Mouse (Mus musculus) urinary bladder, postnatal 10 days (tissue): ENCODE results near the gene Dpf1.

Experiments
- DNase-seq: peaks from one replicate; pipeline ENCODE4 v3.0.0; 2022; ENCODE audit warnings: low spot score

The Dpf1 gene

GRCm38 (mm10) chr7:29309749-29310148 lies 6.0 kb downstream of the Dpf1 start:
- DNase-seq, result no peak

GRCm38 (mm10) chr7:29313051-29313450 lies 9.3 kb downstream of the Dpf1 start:
- no peak for DNase-seq

- no peak for DNase-seq
These were observed 10.0 kb downstream of the Dpf1 start for GRCm38 (mm10) chr7:29313572-29314261.

- DNase-seq, result no peak
These were observed 11.3 kb downstream of the Dpf1 start for GRCm38 (mm10) chr7:29314844-29315628.

- no peak for DNase-seq
These were observed 12.5 kb downstream of the Dpf1 start for GRCm38 (mm10) chr7:29316137-29316734.

- no peak for DNase-seq
These were observed 13.2 kb downstream of the Dpf1 start for GRCm38 (mm10) chr7:29316976-29317375.

GRCm38 (mm10) chr7:29317558-29317957 lies 13.8 kb downstream of the Dpf1 start:
- DNase-seq, result no peak

GRCm38 (mm10) chr7:29318115-29318911 lies 14.6 kb downstream of the Dpf1 start:
- no peak for DNase-seq

- DNase-seq, result no peak
These were observed 15.9 kb downstream of the Dpf1 start for GRCm38 (mm10) chr7:29319337-29320307.

GRCm38 (mm10) chr7:29327087-29327486 lies 23.3 kb downstream of the Dpf1 start:
- DNase-seq, result no peak

GRCm38 (mm10) chr7:29328984-29329383 lies 25.2 kb downstream of the Dpf1 start:
- no peak for DNase-seq

- no peak for DNase-seq
These were observed 30.4 kb downstream of the Dpf1 start for GRCm38 (mm10) chr7:29334156-29334555.

- DNase-seq, result no peak
These were observed 31.5 kb downstream of the Dpf1 start for GRCm38 (mm10) chr7:29335276-29335675.

- no peak for DNase-seq
These were observed 32.3 kb downstream of the Dpf1 start for GRCm38 (mm10) chr7:29335841-29336671.

- DNase-seq, result no peak
These were observed 33.1 kb downstream of the Dpf1 start for GRCm38 (mm10) chr7:29336795-29337319.

- no peak for DNase-seq
These were observed 34.0 kb downstream of the Dpf1 start for GRCm38 (mm10) chr7:29337766-29338165.

- no peak for DNase-seq
These were observed 34.7 kb downstream of the Dpf1 start for GRCm38 (mm10) chr7:29338351-29338919.

GRCm38 (mm10) chr7:29338984-29339679 lies 35.4 kb downstream of the Dpf1 start:
- DNase-seq, result no peak

GRCm38 (mm10) chr7:29340247-29340646 lies 36.5 kb downstream of the Dpf1 start:
- DNase-seq, result no peak
